Mouse (Mus musculus): ENCODE measurements around the gene Has3.

DNA sequence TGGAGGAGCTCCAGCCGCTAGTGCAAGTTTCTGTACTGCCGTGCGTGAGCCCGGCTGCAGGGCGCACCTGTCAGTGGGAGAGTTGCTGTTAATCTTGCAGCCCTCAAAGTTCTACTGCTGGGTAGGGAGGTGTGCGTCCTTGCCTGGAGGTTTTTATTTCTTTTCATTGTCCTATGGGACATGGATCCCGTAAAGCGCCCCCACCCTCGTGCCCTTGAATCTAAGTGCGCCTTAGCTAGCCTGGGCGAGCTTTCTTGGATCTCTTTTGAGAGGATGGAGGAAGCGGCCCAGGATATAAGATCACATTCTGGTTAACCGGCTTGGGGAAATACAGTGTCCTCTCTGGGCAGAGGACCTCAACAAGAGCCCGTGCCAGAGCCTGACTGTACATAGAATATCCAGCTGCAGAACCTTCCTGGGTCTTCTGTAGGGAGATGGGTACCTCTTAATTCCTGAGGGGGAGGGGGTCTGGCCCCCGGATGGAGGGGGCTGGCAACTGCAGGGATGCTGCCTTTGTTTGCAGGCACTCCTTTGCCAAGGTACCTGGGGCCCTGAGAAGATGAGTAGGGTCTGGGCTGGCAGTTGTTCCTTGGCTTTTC, 1.4 kb downstream of the Has3 start:
- TF ChIP-seq CTCF (IDR thresholded peaks at IDR 0.05; ENCODE audit: extremely low read depth, insufficient read depth, insufficient read length, insufficient replicate concordance) (no peak), POLR2A (IDR thresholded peaks at IDR 0.05; ENCODE audit: low read depth, low read length) (no peak)
